Mouse (Mus musculus) liver, adult 2 months (tissue): Measurements from ENCODE around the gene Zbtb12. TPM values are rescaled to one million over a fixed set of nuclear protein-coding genes. Genes with fewer than 3 reads are reported as not detected.

Experiments
- DNase-seq: peaks from one replicate; pipeline ENCODE4 v3.0.0-alpha.2; 2011; ENCODE audit warnings: low read depth, low spot score; ENCODE audit errors: extremely low read depth
- H3K27ac ChIP-seq: fragments of 200-500 bp; replicated peaks from 2 replicates; pipeline ENCODE4 v1.5.1; 2012; ENCODE audit warnings: low read depth, mild to moderate bottlenecking, control low read depth, inconsistent platforms, low read length; ENCODE audit not compliant: insufficient read depth
- H3K27me3 ChIP-seq: fragments of 200-500 bp; 2 replicates; pipeline ENCODE4 v1.6.1; 2012; ENCODE audit warnings: mild to moderate bottlenecking, moderate library complexity, low read length, inconsistent platforms; ENCODE audit not compliant: control insufficient read depth, insufficient read depth
- H3K36me3 ChIP-seq: fragments of 200-500 bp; 2 replicates; pipeline ENCODE4 v1.6.1; 2012; ENCODE audit warnings: low read length, inconsistent platforms; ENCODE audit not compliant: control insufficient read depth, insufficient read depth
- H3K4me1 ChIP-seq: fragments of 200-500 bp; 2 replicates; pipeline ENCODE4 v1.6.1; 2011; ENCODE audit warnings: low read length; ENCODE audit not compliant: control insufficient read depth, insufficient read depth
- H3K4me3 ChIP-seq: fragments of 200-500 bp; 2 replicates; pipeline ENCODE4 v1.5.1; 2011; ENCODE audit warnings: low read depth, mild to moderate bottlenecking, control low read depth, low read length, moderate library complexity; ENCODE audit not compliant: insufficient read depth
- H3K79me2 ChIP-seq: fragments of 200-500 bp; 2 replicates; pipeline ENCODE4 v1.6.1; 2012; ENCODE audit warnings: inconsistent platforms, mild to moderate bottlenecking, low read length, moderate library complexity; ENCODE audit not compliant: control insufficient read depth, insufficient read depth
- H3K9ac ChIP-seq: fragments of 200-500 bp; 2 replicates; pipeline ENCODE4 v1.6.1; 2012; ENCODE audit warnings: low read depth, mild to moderate bottlenecking, control low read depth, inconsistent platforms, low read length
- CTCF ChIP-seq: fragments of 200-500 bp; IDR thresholded peaks from 2 replicates; pipeline ENCODE4 v1.5.1; 2011; ENCODE audit warnings: low read depth, low read length, control low read depth
- POLR2A ChIP-seq: fragments of 200-500 bp; IDR thresholded peaks from 2 replicates; pipeline ENCODE4 v1.6.1; 2011; ENCODE audit warnings: low read length, control low read depth; ENCODE audit not compliant: insufficient read depth; ENCODE audit errors: extremely low read depth
- WGBS: fragments of 180-500 bp; shearing (Covaris S2); methylation state at CpG from one replicate; pipeline ENCODE4 v1.1.7; 2018; 5-methylcytosine and 5-hydroxymethylcytosine counted together
- polyA plus RNA-seq: library from polyadenylated mRNA; depleted of rRNA; stranded (reverse); fragments of >200 nt; gene quantifications from 2 replicates; pipeline ENCODE4 v1.2.3, GENCODE M21; 2012
- total RNA-seq: library from RNA; depleted of rRNA; stranded (reverse); fragments of >200 nt; gene quantifications from 2 replicates; pipeline ENCODE4 v1.2.3, GENCODE M21; 2014

The Zbtb12 gene
- total and polyA plus RNA-seq, 2 experiments, result 1.8 to 4.6 TPM

DNA sequence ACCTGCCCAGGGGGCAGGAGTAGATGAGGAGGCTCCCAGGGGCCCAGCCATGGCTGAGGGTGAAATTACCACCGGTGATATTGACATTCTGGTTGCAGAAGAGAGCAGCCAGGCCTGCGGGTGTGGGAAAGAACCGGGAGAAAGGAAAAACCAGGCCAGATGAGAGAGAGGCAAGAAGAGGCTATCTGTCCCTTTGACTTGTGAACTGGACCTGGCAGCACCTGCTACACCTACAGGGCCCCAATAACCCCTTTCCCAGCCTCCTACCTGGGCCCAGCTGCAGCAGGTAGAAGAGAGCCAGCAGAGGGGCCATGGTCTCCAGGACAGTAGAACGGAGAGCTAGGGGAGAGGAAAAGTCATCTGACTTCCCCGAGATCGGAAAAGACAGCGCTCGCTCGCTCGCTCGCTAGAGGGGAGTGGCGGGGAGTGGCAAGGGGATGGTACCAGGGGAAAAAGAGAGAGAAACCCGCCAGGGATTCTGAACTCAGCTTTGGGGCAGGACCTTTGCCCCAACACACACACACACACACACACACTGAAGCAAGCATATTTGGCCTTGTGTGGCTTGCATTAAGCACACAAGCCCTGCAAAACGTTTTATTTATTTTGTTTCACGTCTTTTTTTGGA lies 2.5 kb downstream of the Zbtb12 start, which contains the start of gene Gm20547:
Gm20547 (minus strand) TSS at position 360 of the 628 bp plus-strand sequence.
- H3K79me2 ChIP-seq, result no peaks in the 10 kb centered on the region; the same call in 1 of the 2 replicates
- H3K4me1 ChIP-seq, result peaks cover 15% of the 10 kb centered on the region
- peak within 1 kb of the TSS; percentile 95 for H3K27ac ChIP-seq
- H3K9ac ChIP-seq, result peak within 1 kb of the TSS; percentile 85
- no peaks in the 10 kb centered on the region for H3K27me3 ChIP-seq
- H3K4me3 ChIP-seq, result peak within 1 kb of the TSS; percentile 72
- 12% methylated on average over 15 of the region's 15 CpGs for WGBS
- DNase-seq, result peak; percentile 87
- TF ChIP-seq POLR2A (peak; percentile 40; the same call in 1 of the 2 replicates), CTCF (0 out of 2 replicates have a peak, but pooled peaks have one; percentile 12)
- peaks cover 6% of the 10 kb centered on the region for H3K36me3 ChIP-seq

DNA sequence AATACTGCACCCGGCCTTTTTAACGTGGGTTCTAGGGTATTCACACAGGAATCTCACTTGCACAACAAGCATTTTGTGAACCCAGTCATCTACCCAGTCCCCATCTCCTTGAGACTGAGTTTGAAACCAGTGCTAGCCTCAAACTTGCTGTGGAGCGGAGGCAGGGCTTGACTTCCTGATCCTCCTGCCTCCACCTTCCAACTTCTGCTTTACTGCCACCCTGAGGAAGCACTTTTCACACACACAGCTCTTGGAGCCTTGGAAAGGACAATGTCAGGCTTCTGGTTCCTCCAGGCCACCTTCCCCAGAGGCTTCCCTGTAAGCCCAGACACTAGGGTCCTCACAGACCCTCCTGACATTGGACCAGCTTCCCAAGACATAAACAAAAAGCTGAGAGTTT lies 4.0 kb downstream of the Zbtb12 start:
- H3K27me3 ChIP-seq, result no peaks in the 10 kb centered on the region
- H3K9ac ChIP-seq, result no peak overlapping the region
- H3K27ac ChIP-seq, result no peak overlapping the region
- H3K4me3 ChIP-seq, result no peak overlapping the region
- TF ChIP-seq CTCF, result no peak
- TF ChIP-seq POLR2A, result no peak
- 68% methylated on average over 3 of the region's 3 CpGs for WGBS
- no peak for DNase-seq
- H3K4me1 ChIP-seq, result peaks cover 21% of the 10 kb centered on the region
- peaks cover 1% of the 10 kb centered on the region; the same call in 1 of the 2 replicates for H3K36me3 ChIP-seq
- H3K79me2 ChIP-seq, result no peaks in the 10 kb centered on the region; the same call in 1 of the 2 replicates

DNA sequence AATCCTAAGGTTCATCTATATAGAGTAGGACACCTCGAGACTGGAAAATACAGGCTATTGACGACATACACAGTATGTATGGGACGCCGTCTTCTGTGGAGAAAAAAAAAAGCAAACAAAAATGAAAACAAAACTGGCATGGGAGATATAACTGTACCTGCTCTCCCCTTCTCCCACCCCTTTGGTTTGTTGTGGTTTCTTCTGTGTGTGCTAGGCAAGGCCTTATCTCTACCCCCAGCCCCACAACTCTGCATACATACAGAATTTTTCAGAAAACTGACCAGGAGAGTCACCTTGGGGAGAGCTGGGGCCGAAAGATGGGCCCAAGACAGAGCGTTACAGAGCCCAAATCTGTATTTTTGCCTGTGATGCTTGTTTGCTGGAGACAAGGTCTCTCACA lies 5.4 kb downstream of the Zbtb12 start:
- no peak overlapping the region for H3K9ac ChIP-seq
- H3K27me3 ChIP-seq, result no peaks in the 10 kb centered on the region
- no peak overlapping the region for H3K4me3 ChIP-seq
- H3K79me2 ChIP-seq, result no peaks in the 10 kb centered on the region; the same call in 1 of the 2 replicates
- DNase-seq, result no peak
- H3K27ac ChIP-seq, result no peak overlapping the region
- H3K4me1 ChIP-seq, result peaks cover 21% of the 10 kb centered on the region
- no peaks in the 10 kb centered on the region for H3K36me3 ChIP-seq
- TF ChIP-seq POLR2A (no peak), CTCF (no peak)
- WGBS, result 97% methylated on average over 6 of the region's 6 CpGs

DNA sequence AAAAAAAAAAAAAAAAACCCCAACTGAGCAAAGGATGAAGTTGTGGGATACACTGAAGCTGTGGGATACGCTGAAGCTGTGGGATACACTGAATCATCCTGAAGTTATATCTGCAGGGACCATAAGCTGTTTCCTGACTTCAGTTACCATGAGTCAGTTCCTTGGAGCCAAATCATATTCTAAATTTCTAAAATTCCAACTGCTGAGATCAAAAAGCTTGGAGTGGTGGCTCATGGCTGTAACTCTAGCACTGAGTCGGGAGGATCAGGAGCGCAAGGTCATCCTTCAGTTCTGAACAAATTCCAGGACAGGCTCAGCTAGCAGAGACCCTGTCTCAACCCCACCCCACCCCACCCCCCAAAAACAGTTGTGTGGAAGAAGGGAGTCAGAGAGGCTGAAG lies 6.3 kb downstream of the Zbtb12 start:
- Histone ChIP-seq H3K4me3 (no peak overlapping the region), H3K27me3 (no peaks in the 10 kb centered on the region), H3K27ac (no peak overlapping the region), H3K36me3 (no peaks in the 10 kb centered on the region), H3K79me2 (no peaks in the 10 kb centered on the region), H3K9ac (no peak overlapping the region), H3K4me1 (peaks cover 15% of the 10 kb centered on the region)
- TF ChIP-seq POLR2A, result no peak
- TF ChIP-seq CTCF, result no peak
- WGBS, result 84% methylated on average over 3 of the region's 3 CpGs
- DNase-seq, result no peak

DNA sequence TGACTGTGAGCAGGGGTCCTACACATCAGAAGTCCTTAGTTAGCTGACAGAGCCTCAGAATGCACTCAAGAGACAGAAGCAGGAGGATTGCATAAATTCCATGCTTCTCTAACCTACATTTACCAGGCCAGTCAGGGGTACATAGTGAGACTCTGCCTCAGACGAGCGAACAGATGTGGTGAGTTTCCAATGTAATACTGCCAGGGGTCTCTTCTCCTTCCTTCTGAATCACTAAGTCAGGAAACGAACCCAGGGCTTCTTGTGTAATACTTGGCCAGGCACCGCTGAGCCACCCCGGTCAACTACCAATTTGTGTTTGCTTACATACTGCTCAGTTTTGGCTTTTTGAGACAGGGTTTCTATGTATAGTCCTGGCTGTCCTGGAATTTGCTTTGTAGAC lies 8.7 kb downstream of the Zbtb12 start:
- Histone ChIP-seq H3K27ac (no peak overlapping the region), H3K4me3 (no peak overlapping the region), H3K9ac (no peak overlapping the region), H3K27me3 (no peaks in the 10 kb centered on the region), H3K36me3 (no peaks in the 10 kb centered on the region), H3K79me2 (no peaks in the 10 kb centered on the region), H3K4me1 (peaks cover 12% of the 10 kb centered on the region)
- 57% methylated on average over 5 of the region's 5 CpGs for WGBS
- no peak for TF ChIP-seq POLR2A
- TF ChIP-seq CTCF, result no peak
- DNase-seq, result peak; percentile 45

DNA sequence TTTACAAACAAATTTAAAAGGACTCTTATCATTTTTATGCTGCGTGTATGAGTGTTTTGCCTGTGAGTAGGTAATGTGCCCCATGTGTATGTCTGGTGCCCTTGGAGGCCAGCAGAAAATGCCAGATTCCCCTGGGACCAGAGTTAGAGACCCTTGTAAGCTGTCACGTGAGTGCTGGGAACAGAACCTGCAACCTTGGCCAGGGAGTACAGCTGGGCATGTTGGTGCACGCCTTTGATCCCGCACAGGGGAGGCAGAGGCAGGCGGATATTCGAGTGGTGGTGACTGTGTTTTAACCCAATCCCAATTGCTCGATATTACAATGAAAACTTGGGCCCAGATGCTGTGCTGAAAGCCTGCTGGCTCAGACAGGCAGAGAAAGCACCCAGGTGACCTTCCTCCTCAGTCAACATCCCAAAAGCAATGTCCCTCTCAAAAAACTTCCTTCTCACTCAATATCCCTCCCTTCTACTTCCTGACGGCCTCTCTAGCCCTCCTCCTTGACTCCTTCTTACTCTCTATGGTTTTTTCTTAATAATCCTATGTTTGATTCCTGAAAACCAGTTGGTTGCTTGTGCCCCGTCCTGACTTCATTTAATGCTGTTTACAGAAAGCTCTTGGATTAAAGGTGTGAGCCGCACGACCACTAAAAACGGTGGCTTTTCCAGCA lies 10.9 kb downstream of the Zbtb12 start:
- no peak for TF ChIP-seq CTCF
- no peak for TF ChIP-seq POLR2A
- H3K79me2 ChIP-seq, result no peaks in the 10 kb centered on the region
- 92% methylated on average over 12 of the region's 12 CpGs for WGBS

More for the DNA sequence above, 10.9 kb downstream of the Zbtb12 start:
- DNase-seq, result no peak
- Histone ChIP-seq H3K4me1 (peaks cover 14% of the 10 kb centered on the region), H3K27me3 (no peaks in the 10 kb centered on the region), H3K36me3 (no peaks in the 10 kb centered on the region), H3K9ac (no peak overlapping the region), H3K4me3 (no peak overlapping the region), H3K27ac (no peak overlapping the region)
